ENCODE assay signal across 16 mouse cellular contexts in the genomic region with DNA sequence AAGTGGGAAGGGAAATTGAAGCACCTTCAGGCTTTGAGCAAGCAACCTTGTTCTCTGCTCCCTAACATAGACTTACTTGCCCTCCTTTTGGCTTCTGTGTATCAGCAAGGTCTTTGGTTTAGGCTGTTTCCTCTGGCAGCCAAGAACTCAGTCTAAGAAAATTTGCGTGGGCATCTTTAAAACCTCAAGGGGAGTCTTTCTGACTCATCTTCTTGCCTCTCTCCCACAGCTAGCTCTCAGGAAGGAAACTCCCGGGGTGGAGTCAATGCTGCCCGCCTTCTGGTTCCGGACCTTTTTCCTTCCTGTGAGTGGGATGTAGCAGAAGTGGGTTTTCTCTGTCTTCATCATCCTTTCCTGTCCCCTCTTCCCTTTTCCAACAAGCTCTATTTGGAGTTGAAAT. TPM values are rescaled to one million over a fixed set of nuclear protein-coding genes. Genes with fewer than 3 reads are reported as not detected.
DNase-seq lines count a peak whose midpoint lies in the region; ATAC-seq and TF ChIP-seq lines count a peak whose summit lies in the region.
"Had no signal": no experiment of that assay in that cellular context is flagged by ENCODE, and none has a peak within 500 bp of the region (broad histone marks: within the 10 kb centered on the region; RNA-seq: fewer than 3 reads in every experiment).

No protein-coding gene starts in this region.

- H3K27ac ChIP-seq in left cerebral cortex, adult 2 months = no peak overlapping the region
- H3K27ac ChIP-seq in brown adipose tissue, adult 24 weeks (replicated peaks; ENCODE audit: low read depth, low read length) = 0 out of 2 replicates have a peak overlapping the region, but pooled peaks have one; percentile 33
- H3K27ac ChIP-seq in thymus, adult 2 months (ENCODE audit: control insufficient read depth, insufficient read depth, low read length) = no peak overlapping the region
- H3K27ac ChIP-seq: heart, embryonic 10.5 days; hindbrain, embryonic 14.5 days; kidney, embryonic 15.5 days; stomach, embryonic 15.5 days had no signal

- H3K4me3 ChIP-seq in left cerebral cortex, adult 2 months = no peak overlapping the region
- no peak overlapping the region for H3K4me3 ChIP-seq in brown adipose tissue, adult 24 weeks (ENCODE audit: insufficient read depth, low read depth, low read length)
- no peak overlapping the region for H3K4me3 ChIP-seq in thymus, adult 2 months (ENCODE audit: control insufficient read depth, insufficient read depth, low read length)
- H3K4me3 ChIP-seq: heart, embryonic 10.5 days; kidney, embryonic 15.5 days; stomach, embryonic 15.5 days had no signal

- TF ChIP-seq POLR2A in thymus, adult 2 months (IDR thresholded peaks at IDR 0.05; ENCODE audit: control insufficient read depth, extremely low read depth, insufficient read depth, low read length, poor library complexity) = no peak

- WGBS in thymus, adult 2 months = 14% methylated on average over 4 of the region's 4 CpGs

- intact Hi-C loops in left cerebral cortex, adult 2 months (cut with DNase I) = no loop called here
- intact Hi-C loops in left cerebral cortex, postnatal 36 days (cut with DNase I) = no loop called here

- no peak for TF ChIP-seq CTCF in left cerebral cortex, adult 2 months (IDR thresholded peaks at IDR 0.05)
- TF ChIP-seq CTCF in thymus, adult 2 months (IDR thresholded peaks at IDR 0.05; ENCODE audit: borderline replicate concordance, control insufficient read depth, extremely low read depth, insufficient read depth, low read length, poor library complexity) = no peak

- no peak for ATAC-seq in monocyte, adult 5-6 weeks (replicated peaks; ENCODE audit: insufficient number of reproducible peaks, low FRiP score, low TSS enrichment, poor library complexity, severe bottlenecking)
- ATAC-seq: forebrain, embryonic 14.5 days had no signal

- DNase-seq in left cerebral cortex, adult 2 months (ENCODE audit: extremely low spot score in 1 of 2, low spot score in 2 of 2) = peak; percentile 15 to 16
- DNase-seq in left cerebral cortex, postnatal 36 days (ENCODE audit: low spot score in 2 of 2) = no peak
- DNase-seq in CD4-positive helper T cell, adult 2 months (ENCODE audit: low read depth, low spot score) = peak; percentile 75
- DNase-seq in thymus, adult 2 months = peak; percentile 45
- DNase-seq in layer of hippocampus, adult 18-20 months (ENCODE audit: low spot score in 2 of 2) = no peak
- no peak for DNase-seq in kidney, adult 8-10 months
- DNase-seq: adrenal gland, postnatal 10 days; cerebellum, adult 2 months had no signal

- H3K4me1 ChIP-seq in brown adipose tissue, adult 24 weeks (ENCODE audit: control insufficient read depth, insufficient read depth, insufficient read length, low read length) = no peaks in the 10 kb centered on the region; the same call in 1 of the 2 replicates
- peaks cover 8% of the 10 kb centered on the region for H3K4me1 ChIP-seq in thymus, adult 2 months (replicated peaks; ENCODE audit: control insufficient read depth, insufficient read depth, low read length)
- H3K4me1 ChIP-seq: heart, embryonic 10.5 days; kidney, embryonic 15.5 days; stomach, embryonic 15.5 days had no signal

- no peaks in the 10 kb centered on the region for H3K36me3 ChIP-seq in thymus, adult 2 months (ENCODE audit: control insufficient read depth, insufficient read depth, low read length)
- H3K36me3 ChIP-seq: G1E; heart, embryonic 10.5 days; kidney, embryonic 15.5 days; stomach, embryonic 15.5 days had no signal

- H3K27me3 ChIP-seq in thymus, adult 2 months (ENCODE audit: control insufficient read depth, insufficient read depth, low read length) = no peaks in the 10 kb centered on the region
- H3K27me3 ChIP-seq: kidney, embryonic 15.5 days; stomach, embryonic 15.5 days had no signal

RNA-seq across cellular contexts. Expression of gene Qpct, which starts 48.2 kb away (rescaled TPM):
- total RNA-seq in left cerebral cortex, adult 2 months (2021) = 10 to 100 TPM in 1 of 2 experiments, 1 to 10 TPM in 1; 9.1 to 11.5 TPM
- total RNA-seq in left cerebral cortex, postnatal 36 days (2021) = 10 to 100 TPM in 1 of 2 experiments, 1 to 10 TPM in 1; 8.4 to 10.2 TPM
- 3.1 and 4.0 TPM in 2 replicates for polyA plus RNA-seq in brown adipose tissue, adult 24 weeks (2012; ENCODE audit: insufficient read depth, insufficient read length, missing spikeins)
- 2.3 and 2.7 TPM in 2 replicates for polyA plus RNA-seq in thymus, adult 2 months (2012; rRNA removed)
- total RNA-seq in monocyte, adult 5-6 weeks (2017) = 4.3 to 7.2 TPM (median 6.2 TPM) in 3 replicates
- 10 to 100 TPM; 10.7 to 13.4 TPM for total RNA-seq in layer of hippocampus, adult 18-20 months (2021)
- polyA plus RNA-seq: G1E had no signal

Comparison
In these comparisons a context has a peak if more than half of its experiments do, and no peak if none do; other contexts are left out.
1. DNase-seq: peak in left cerebral cortex, adult 2 months (2 of 2), CD4-positive helper T cell, adult 2 months (single experiment) and thymus, adult 2 months (single experiment); none in left cerebral cortex, postnatal 36 days (0 of 2), layer of hippocampus, adult 18-20 months (0 of 2) and kidney, adult 8-10 months (0 of 2).